Mouse (Mus musculus): ENCODE data around the gene AC129217.1. TPM values are rescaled to one million over a fixed set of nuclear protein-coding genes. Genes with fewer than 3 reads are reported as not detected.
"Not testable (repeated sequence)": the region's sequence is repeated elsewhere in the genome, so short reads cannot be mapped to it uniquely, and the experiment has no call there.

AC129217.1 gene
- polyA plus RNA-seq, 1 experiment from 2014 or later = not detected

DNA sequence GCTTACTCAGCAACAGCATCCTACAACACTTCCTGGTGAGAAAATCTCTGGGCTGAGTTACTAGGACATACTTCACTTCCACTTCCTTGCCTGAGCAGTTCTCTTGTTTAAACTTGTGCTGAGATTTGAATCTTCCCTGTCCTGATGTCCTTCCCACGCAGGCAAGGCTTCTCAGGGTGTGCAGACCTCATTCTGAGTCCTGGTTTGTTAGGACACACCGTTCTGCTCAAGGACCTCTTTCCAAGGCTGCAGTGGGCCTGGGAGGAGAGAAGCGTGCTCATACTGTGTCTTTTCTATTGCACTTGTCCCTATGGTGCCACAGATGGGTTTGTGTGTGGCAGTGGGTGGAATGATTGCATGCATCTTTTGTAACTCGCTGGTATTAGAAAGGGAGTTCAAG, 3.4 kb downstream of the AC129217.1 start:
- H3K27me3 ChIP-seq (replicated peaks) = no peaks in the 10 kb centered on the region
- H3K9ac ChIP-seq = no peak overlapping the region
- 89% methylated on average over 4 of the region's 4 CpGs for WGBS
- H3K4me2 ChIP-seq = no peak overlapping the region
- H3K36me3 ChIP-seq = peaks cover 62% of the 10 kb centered on the region
- H3K9me3 ChIP-seq = no peaks in the 10 kb centered on the region
- ATAC-seq (ENCODE audit: insufficient read depth, low FRiP score, low read depth) = no peak
- H3K4me3 ChIP-seq (replicated peaks) = no peak overlapping the region
- H3K4me1 ChIP-seq = no peaks in the 10 kb centered on the region; the same call in 1 of the 2 replicates
- no peak overlapping the region for H3K27ac ChIP-seq

DNA sequence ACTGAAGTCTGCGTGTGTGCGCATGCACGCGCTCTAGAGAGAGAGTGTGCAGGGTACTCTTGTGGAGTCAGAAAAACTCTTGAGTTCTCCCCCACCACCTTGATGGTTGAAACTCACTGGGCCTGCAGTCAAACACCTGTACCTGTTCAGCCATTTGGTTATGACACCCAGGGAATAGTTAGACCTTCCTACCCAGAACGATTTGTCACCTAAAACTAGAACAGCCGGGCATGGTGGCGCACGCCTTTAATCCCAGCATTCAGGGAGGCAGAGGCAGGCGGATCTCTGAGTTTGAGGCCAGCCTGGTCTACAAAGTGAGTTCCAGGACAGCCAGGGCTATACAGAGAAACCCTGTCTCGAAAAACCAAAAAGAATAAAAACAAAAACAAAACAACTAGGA, 6.8 kb downstream of the AC129217.1 start:
- WGBS = 96% methylated on average over 10 of the region's 10 CpGs
- H3K9ac ChIP-seq; H3K27me3 ChIP-seq (replicated peaks); H3K4me2 ChIP-seq; ATAC-seq (ENCODE audit: insufficient read depth, low FRiP score, low read depth); H3K9me3 ChIP-seq; H3K4me3 ChIP-seq (replicated peaks): not testable (repeated sequence)
- Histone ChIP-seq H3K4me1 (peaks cover 20% of the 10 kb centered on the region), H3K36me3 (peaks cover 30% of the 10 kb centered on the region), H3K27ac (0 out of 2 replicates have a peak overlapping the region, but pooled peaks have one; percentile 98)

DNA sequence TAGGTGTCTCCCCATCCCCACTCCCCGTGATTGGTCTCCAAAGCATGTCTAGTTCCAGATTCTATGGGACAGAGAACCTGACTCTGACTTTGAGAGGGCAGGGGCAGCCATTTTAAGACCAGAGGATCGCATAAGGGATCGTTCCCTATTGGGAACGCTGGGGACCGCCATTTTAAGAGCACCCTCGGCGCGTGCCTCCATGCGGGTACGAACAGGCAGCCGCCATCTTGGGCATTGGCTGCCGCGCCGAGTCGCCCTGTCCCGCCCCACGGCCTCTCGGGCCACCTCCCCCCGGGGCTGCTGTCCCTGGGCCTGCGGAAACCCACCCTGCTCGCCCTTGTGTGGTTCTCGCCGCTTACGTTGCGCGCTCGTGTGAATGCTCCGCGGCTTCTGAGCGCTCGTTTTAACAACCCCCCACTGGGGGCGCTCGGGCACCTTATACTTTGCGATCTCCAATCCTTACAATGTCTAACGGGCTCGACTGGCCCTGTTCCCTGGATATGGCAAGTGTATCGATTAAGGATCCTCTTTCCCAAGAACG, 7.7 kb downstream of the AC129217.1 start, which contains the start of gene Bscl2:
TSS of gene Bscl2 (plus strand) at position 217 of the 541 bp plus-strand sequence.
- Histone ChIP-seq H3K4me1 (peaks cover 20% of the 10 kb centered on the region), H3K4me3 (replicated peaks) (peak within 1 kb of the TSS; percentile 61), H3K27me3 (replicated peaks) (no peaks in the 10 kb centered on the region), H3K4me2 (peak within 1 kb of the TSS; percentile 92), H3K36me3 (peaks cover 22% of the 10 kb centered on the region), H3K9ac (peak within 1 kb of the TSS; percentile 67; the same call in 1 of the 2 replicates), H3K9me3 (no peaks in the 10 kb centered on the region), H3K27ac (peak within 1 kb of the TSS; percentile 98)
- ATAC-seq (ENCODE audit: insufficient read depth, low FRiP score, low read depth) = peak; percentile 69
- 1% methylated on average over 38 of the region's 38 CpGs for WGBS

DNA sequence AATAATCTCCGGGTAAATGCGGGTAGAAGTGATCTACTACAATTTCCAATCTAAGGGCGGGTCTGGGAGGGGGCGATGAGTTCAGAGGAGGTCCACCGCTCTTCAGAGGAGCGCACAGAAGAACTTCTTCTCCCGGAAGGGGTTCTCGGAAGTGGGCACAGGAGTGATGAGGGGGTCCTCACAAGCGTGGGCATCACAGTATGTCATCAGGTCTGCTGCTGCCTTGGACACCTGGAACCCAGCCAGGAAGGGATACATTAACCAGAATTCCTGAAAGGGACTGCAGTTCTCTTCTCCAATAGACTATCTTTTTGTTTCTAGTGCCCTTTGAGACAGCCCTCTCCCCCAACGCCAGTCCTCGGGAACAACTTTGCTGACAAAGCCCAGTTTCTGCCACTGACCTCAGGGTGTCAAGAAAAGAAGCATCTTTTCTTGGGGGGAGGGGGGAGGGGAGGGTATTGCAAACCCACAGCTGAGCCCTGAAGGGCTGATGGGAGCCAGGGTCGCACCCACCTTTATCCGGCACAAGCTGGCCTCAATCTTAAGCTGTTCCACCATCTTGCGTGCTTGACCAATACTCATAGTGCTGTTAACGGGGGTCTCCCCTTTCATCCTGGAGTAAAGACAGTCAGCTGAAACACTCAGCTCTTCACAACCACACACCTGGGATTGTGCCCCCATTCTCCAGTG, 8.6 kb downstream of the AC129217.1 start:
- 0 out of 2 replicates have a peak, but pooled peaks have one; percentile 1 for ATAC-seq (ENCODE audit: insufficient read depth, low FRiP score, low read depth)
- Histone ChIP-seq H3K4me2 (peak overlapping the region; percentile 92), H3K4me3 (replicated peaks) (peak overlapping the region; percentile 61), H3K9ac (peak overlapping the region; percentile 67; the same call in 1 of the 2 replicates), H3K36me3 (peaks cover 13% of the 10 kb centered on the region), H3K27ac (peak overlapping the region; percentile 98), H3K4me1 (peaks cover 20% of the 10 kb centered on the region), H3K9me3 (no peaks in the 10 kb centered on the region), H3K27me3 (replicated peaks) (no peaks in the 10 kb centered on the region)
- WGBS = 18% methylated on average over 15 of the region's 15 CpGs

DNA sequence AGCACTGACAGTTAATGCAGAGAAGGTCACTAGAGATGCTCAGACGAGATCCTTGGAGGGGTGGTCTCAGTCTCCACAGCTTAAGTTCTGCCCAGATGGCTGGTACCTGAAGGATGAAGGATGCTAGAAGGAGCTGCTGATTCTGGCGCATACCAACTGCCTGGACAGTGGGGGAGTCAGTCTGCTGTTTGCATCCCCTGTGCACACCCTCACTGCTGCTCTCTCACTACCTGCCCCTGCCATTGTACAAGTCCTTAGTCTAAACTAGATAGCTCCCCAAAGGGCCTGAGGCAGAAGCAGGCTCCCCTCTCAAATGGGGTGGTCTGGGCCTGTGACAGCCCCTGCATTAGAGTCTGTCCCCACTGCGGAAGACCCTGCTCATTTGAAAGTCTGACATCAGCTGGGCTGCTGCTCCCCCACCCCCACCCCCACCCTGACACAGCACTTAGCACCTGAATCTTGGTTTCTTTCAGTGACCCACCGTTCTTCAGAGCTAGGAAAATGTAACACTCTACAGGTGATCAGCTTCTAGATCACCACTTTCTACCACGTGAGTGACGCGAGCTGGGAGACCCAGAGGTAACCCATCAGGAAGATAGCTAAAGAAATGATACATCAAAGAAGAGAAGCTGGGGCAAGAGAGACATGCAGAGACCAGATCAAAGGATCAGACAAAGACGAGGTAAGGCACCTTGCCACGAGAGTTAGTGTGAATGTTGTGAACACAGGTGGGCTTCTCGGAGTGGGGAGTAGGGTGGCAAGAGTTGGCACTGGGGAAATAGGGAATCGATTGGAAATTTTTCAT, 9.7 kb downstream of the AC129217.1 start, which contains the start of gene Gng3:
TSS of gene Gng3 (minus strand) at position 92 of the 805 bp plus-strand sequence.
- Histone ChIP-seq H3K4me2 (peak within 1 kb of the TSS; percentile 92), H3K27me3 (replicated peaks) (no peaks in the 10 kb centered on the region), H3K4me1 (peaks cover 20% of the 10 kb centered on the region), H3K36me3 (peaks cover 7% of the 10 kb centered on the region), H3K27ac (peak within 1 kb of the TSS; percentile 98; the same call in 1 of the 2 replicates), H3K9me3 (no peaks in the 10 kb centered on the region), H3K9ac (no peak within 1 kb of the TSS), H3K4me3 (replicated peaks) (peak within 1 kb of the TSS; percentile 61)
- 69% methylated on average over 11 of the region's 11 CpGs for WGBS
- ATAC-seq (ENCODE audit: insufficient read depth, low FRiP score, low read depth) = 0 out of 2 replicates have a peak, but pooled peaks have one; percentile 2

DNA sequence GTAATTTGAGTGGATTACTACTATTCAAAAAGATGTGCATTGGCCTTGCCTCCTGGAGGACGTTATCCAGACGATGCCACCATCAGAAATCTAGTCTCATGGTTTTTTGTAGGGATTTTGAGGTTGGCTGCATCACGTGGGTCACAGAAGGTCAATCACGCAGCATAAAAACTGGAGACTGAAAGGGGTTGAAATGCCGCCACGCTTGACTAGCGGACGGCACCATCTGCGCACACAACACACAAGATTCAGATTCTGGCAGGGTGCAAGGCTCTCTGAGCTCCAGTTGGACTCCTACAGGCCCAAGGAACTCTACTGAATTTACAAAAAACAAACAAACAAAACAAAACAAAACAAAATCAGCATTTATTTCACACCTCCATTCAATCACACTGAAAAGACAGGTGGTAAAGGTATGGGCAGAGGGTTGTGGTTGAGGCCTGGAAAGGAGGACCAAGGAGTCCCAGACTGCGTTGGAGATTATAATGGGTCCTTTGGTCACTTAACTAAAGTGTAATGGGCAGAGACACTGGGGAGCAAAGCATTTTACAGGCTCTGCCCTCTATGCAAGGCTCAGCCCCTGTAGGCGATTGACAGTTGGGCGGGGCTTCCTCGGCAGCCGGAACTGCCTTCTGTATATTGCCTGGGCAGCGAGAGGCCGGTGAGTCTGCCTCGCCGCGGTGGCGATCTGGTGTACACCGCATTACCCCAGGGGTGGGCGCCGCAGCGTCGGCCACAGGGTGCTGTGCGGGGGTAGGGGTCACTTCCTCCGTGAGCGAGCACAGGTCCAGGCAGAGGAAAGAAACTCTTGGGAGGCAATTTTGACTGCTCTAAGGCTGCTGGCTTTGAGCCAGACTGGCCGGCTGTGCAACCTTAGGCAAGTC, 10.6 kb downstream of the AC129217.1 start:
- H3K4me3 ChIP-seq (replicated peaks) = peak overlapping the region; percentile 49
- H3K36me3 ChIP-seq = no peaks in the 10 kb centered on the region; the same call in 1 of the 2 replicates
- H3K27ac ChIP-seq = no peak overlapping the region
- peak overlapping the region; percentile 75 for H3K4me2 ChIP-seq
- ATAC-seq (ENCODE audit: insufficient read depth, low FRiP score, low read depth) = peak; percentile 70
- WGBS = 26% methylated on average over 29 of the region's 29 CpGs
- peak overlapping the region; percentile 30; the same call in 1 of the 2 replicates for H3K9ac ChIP-seq
- peaks cover 20% of the 10 kb centered on the region for H3K4me1 ChIP-seq
- H3K27me3 ChIP-seq (replicated peaks) = no peaks in the 10 kb centered on the region
- no peaks in the 10 kb centered on the region for H3K9me3 ChIP-seq

DNA sequence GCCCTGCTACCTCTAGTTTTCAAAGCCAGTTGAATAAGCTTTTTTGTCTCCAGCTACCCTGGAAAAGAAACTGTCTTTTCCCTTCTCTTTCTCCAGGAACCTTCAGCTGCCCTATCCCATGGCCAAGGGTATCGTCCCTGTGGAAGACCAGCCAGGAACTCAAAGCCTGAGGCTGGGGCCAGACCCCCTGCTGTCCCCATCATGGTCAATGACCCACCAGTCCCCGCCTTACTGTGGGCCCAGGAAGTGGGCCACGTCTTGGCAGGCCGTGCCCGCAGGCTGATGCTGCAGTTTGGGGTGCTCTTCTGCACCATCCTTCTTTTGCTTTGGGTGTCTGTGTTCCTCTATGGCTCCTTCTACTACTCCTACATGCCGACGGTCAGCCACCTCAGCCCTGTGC, 11.4 kb downstream of the AC129217.1 start:
- Histone ChIP-seq H3K4me1 (peaks cover 20% of the 10 kb centered on the region), H3K27me3 (replicated peaks) (no peaks in the 10 kb centered on the region), H3K9me3 (no peaks in the 10 kb centered on the region), H3K4me3 (replicated peaks) (peak overlapping the region; percentile 49), H3K4me2 (peak overlapping the region; percentile 75), H3K9ac (0 out of 2 replicates have a peak overlapping the region, but pooled peaks have one; percentile 30), H3K36me3 (peaks cover 4% of the 10 kb centered on the region), H3K27ac (no peak overlapping the region)
- no peak for ATAC-seq (ENCODE audit: insufficient read depth, low FRiP score, low read depth)
- 92% methylated on average over 7 of the region's 7 CpGs for whole genome bisulfite sequencing

DNA sequence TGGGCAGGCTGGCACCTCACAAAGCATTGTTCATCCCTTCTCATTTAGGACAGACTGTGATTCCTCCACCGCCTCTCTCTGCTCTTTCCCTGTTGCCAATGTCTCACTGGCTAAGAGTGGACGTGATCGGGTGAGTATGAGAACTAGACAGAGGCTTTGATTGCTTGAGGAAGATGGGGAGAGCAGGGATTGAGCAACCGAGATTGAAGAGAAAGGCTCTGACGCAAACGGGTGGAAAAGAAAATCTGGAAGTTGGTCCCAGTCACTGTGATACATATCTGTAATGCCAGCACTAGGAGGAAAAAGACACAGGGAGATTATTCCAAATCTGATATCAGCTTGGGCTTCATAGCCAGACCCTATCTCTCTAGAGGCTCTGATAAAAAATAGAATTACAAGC, 13.4 kb downstream of the AC129217.1 start:
- 87% methylated on average over 6 of the region's 6 CpGs for WGBS
- no peak overlapping the region for H3K4me3 ChIP-seq (replicated peaks)

DNA sequence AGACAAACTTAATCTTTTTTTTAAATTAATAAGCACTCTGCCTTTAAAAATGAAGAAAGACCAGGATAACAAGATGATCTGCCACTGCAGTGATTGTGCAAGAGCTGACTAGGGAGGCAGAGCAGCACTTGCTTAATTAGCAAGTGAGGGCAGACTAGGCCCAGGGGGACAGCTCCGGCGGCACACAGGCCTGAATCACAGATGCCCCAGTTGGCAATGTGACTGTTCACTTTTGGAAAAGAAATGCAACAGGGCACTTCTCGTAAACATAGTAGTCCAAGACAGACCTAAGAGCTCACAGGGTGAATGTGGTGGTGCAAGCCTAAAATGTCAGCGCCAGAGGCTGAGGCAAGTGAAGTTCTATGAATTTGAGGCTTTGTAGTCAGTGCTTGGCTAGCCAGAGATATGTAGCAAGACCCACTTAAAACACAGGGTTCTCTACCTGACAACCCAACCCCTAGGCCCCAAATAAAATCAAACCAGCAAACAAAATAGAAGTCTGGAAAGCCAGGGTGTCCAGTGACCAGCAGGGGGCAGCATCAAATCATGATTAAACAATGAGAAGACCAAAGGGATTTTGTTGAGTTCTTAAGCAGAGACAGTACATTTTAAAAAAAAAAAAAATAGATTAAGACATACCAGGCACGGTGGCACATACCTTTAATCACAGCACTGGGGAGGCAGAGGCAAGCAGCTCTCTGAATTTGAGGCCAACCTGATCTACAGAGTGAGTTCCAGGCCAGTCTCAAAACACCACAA, 15.0 kb downstream of the AC129217.1 start:
- ATAC-seq (ENCODE audit: insufficient read depth, low FRiP score, low read depth) = no peak
- no peak overlapping the region for H3K4me2 ChIP-seq
- H3K36me3 ChIP-seq = peaks cover 12% of the 10 kb centered on the region
- peaks cover 14% of the 10 kb centered on the region for H3K4me1 ChIP-seq
- H3K4me3 ChIP-seq (replicated peaks) = no peak overlapping the region
- H3K27me3 ChIP-seq (replicated peaks) = no peaks in the 10 kb centered on the region
- no peak overlapping the region for H3K9ac ChIP-seq
- no peaks in the 10 kb centered on the region for H3K9me3 ChIP-seq
- no peak overlapping the region for H3K27ac ChIP-seq
- 64% methylated on average over 5 of the region's 5 CpGs for WGBS

More for the DNA sequence above, 13.4 kb downstream of the AC129217.1 start:
- no peak overlapping the region for H3K9ac ChIP-seq
- H3K27ac ChIP-seq = no peak overlapping the region
- H3K9me3 ChIP-seq = no peaks in the 10 kb centered on the region
- H3K4me2 ChIP-seq = no peak overlapping the region
- peaks cover 20% of the 10 kb centered on the region for H3K4me1 ChIP-seq
- ATAC-seq (ENCODE audit: insufficient read depth, low FRiP score, low read depth) = no peak
- peaks cover 12% of the 10 kb centered on the region for H3K36me3 ChIP-seq
- H3K27me3 ChIP-seq (replicated peaks) = no peaks in the 10 kb centered on the region

DNA sequence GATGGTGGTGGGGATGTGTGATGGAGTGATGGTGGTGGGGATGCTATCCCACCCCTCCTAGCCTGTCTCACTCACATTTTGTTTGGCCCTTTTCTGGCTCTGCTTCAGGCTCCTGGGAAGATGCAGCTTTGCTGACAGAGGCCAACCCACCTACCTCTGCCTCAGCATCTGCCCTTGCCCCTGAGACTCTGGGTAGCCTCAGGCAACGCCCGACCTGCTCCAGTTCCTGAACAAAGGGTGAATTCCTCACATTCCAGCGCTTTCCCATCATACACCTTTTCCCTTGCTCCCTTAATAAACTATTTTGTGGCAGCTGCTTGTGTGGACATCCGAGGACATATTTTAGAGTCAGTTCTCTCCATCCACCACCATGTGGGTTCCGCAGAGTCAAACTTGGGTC, 18.8 kb downstream of the AC129217.1 start:
- Histone ChIP-seq H3K9me3 (no peaks in the 10 kb centered on the region), H3K9ac (no peak overlapping the region), H3K4me2 (no peak overlapping the region), H3K27me3 (replicated peaks) (no peaks in the 10 kb centered on the region), H3K4me1 (0 out of 2 replicates have a peak, but pooled peaks cover 9% of the 10 kb centered on the region), H3K36me3 (peaks cover 12% of the 10 kb centered on the region), H3K27ac (no peak overlapping the region), H3K4me3 (replicated peaks) (no peak overlapping the region)
- WGBS = 70% methylated on average over 5 of the region's 5 CpGs
- no peak for ATAC-seq (ENCODE audit: insufficient read depth, low FRiP score, low read depth)

Measured in stomach, embryonic 15.5 days (tissue).